Mouse (Mus musculus) lung, adult 2 months (tissue): ENCODE measurements around the gene Prrg2.

Experiments used
- CTCF ChIP-seq: fragments of 200-500 bp; IDR thresholded peaks from 2 replicates; pipeline ENCODE4 v1.5.1; 2011; ENCODE audit warnings: mild to moderate bottlenecking, low read length, control low read depth; ENCODE audit not compliant: insufficient read depth
- POLR2A ChIP-seq: fragments of 200-500 bp; IDR thresholded peaks from 2 replicates; pipeline ENCODE4 v1.6.1; 2011; ENCODE audit warnings: low read depth, mild to moderate bottlenecking, control low read depth, low read length, borderline replicate concordance; ENCODE audit errors: extremely low read depth

DNA sequence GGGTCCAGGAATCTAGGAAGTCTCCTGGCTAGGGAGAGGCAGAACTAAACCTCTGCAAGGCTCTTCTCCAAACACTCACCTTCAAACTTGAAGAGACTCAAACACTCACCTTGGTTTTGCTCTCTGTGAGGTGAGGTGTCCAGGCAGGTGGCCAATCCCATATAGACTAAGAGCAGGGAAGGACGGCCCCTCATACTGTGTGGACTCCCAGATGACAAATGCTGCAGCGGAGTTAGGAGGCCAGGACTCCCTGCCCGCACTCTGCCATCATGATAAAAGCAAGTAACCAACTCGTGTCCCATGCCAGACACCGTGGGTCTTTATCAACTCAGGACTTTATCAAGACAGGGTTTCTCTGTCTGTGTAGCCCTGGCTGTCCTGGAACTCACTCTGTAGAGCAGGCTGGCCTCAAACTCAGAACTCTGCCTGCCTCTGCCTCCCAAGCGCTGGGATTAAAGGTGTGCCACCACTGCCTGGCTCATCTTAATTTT is 1.8 kb downstream of the Prrg2 start:
- TF ChIP-seq POLR2A, result no peak
- TF ChIP-seq CTCF, result no peak
